Mouse (Mus musculus) spleen, adult 2 months (tissue): ENCODE data around the gene Hist1h2bb. TPM values are rescaled to one million over a fixed set of nuclear protein-coding genes. Genes with fewer than 3 reads are reported as not detected.
"Not testable (repeated sequence)": the region's sequence is repeated elsewhere in the genome, so short reads cannot be mapped to it uniquely, and the experiment has no call there.

ENCODE experiments used
- DNase-seq, 2 experiments: peaks; one replicate each; pipeline versions ENCODE4 v3.0.0 to v3.0.0-alpha.2; 2012 to 2021; ENCODE audit warnings: low spot score in 2 of 2, low read depth in 1 of 2
- H3K27ac ChIP-seq: fragments of 200-500 bp; 2 replicates; pipeline ENCODE4 v1.5.1; 2012; ENCODE audit warnings: low read length, inconsistent platforms; ENCODE audit not compliant: insufficient read depth
- H3K27me3 ChIP-seq: fragments of 200-500 bp; 2 replicates; pipeline ENCODE4 v1.6.1; 2012; ENCODE audit warnings: mild to moderate bottlenecking, moderate library complexity, low read length, inconsistent platforms; ENCODE audit not compliant: control insufficient read depth, insufficient read depth
- H3K36me3 ChIP-seq: fragments of 200-500 bp; 2 replicates; pipeline ENCODE4 v1.6.1; 2012; ENCODE audit warnings: mild to moderate bottlenecking, low read length, inconsistent platforms; ENCODE audit not compliant: control insufficient read depth, insufficient read depth
- H3K4me1 ChIP-seq: fragments of 200-500 bp; 2 replicates; pipeline ENCODE4 v1.6.1; 2011; ENCODE audit warnings: inconsistent platforms; ENCODE audit not compliant: control insufficient read depth, insufficient read depth, insufficient read length
- H3K4me3 ChIP-seq: fragments of 200-500 bp; 2 replicates; pipeline ENCODE4 v1.5.1; 2011; ENCODE audit warnings: mild to moderate bottlenecking, inconsistent platforms; ENCODE audit not compliant: insufficient read depth, insufficient read length; ENCODE audit errors: extremely low read depth
- CTCF ChIP-seq: fragments of 200-500 bp; IDR thresholded peaks from 2 replicates; pipeline ENCODE4 v1.5.1; 2011; ENCODE audit warnings: mild to moderate bottlenecking, inconsistent platforms; ENCODE audit not compliant: insufficient read depth, insufficient read length, insufficient replicate concordance; ENCODE audit errors: extremely low read depth
- POLR2A ChIP-seq: fragments of 200-500 bp; IDR thresholded peaks from 2 replicates; pipeline ENCODE4 v1.6.1; 2011; ENCODE audit warnings: low read depth, low read length, inconsistent platforms
- WGBS: fragments of 180-500 bp; shearing (Covaris S2); methylation state at CpG from one replicate; pipeline ENCODE4 v1.1.7; 2018; 5-methylcytosine and 5-hydroxymethylcytosine counted together
- polyA plus RNA-seq: library from polyadenylated mRNA; depleted of rRNA; stranded (reverse); fragments of >200 nt; gene quantifications from 2 replicates; pipeline ENCODE4 v1.2.3, GENCODE M21; 2012

Hist1h2bb gene
- polyA plus RNA-seq, 1 experiment, result 23.7 TPM

DNA sequence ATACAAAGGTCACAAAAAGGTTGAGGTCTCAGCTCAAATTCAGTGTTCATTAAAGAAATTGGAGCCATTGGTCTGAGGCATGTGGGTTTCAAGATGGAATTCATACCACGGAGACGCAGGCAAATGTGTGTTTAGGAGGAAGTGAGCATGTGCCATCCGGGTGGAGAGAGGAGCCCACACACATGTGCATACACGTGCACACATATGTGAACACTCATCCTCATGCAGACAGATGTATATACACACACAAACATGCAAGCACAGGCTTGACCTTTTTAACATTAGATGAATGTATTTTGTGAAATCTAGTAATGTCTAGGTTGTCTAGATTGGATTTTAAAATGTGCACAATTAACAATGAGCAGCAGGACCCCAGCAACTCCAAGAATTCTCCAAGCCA lies 44.3 kb upstream of the Hist1h2bb start:
- Histone ChIP-seq H3K4me3 (no peak overlapping the region), H3K27me3 (no peaks in the 10 kb centered on the region), H3K4me1 (no peaks in the 10 kb centered on the region; the same call in 1 of the 2 replicates), H3K36me3 (no peaks in the 10 kb centered on the region), H3K27ac (no peak overlapping the region)
- TF ChIP-seq CTCF, result no peak
- no peak for TF ChIP-seq POLR2A
- WGBS, result 71% methylated on average over 4 of the region's 4 CpGs
- DNase-seq, result no peak

DNA sequence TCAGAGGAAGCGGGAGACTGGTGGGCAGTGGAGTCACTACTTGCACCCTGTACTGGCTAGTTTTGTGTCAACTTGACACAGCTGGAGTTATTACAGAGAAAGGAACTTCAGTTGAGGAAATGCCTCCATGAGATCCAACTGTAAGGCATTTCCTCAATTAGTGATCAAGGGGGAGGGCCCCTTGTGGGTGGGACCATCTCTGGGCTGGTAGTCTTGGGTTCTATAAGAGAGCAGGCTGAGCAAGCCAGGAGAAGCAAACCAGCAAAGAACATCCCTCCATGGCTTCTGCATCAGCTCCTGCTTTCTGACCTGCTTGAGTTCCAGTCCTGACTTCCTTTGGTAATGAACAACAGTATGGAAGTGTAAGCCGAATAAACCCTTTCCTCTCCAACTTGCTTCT lies 43.7 kb upstream of the Hist1h2bb start:
- H3K36me3 ChIP-seq, H3K27ac ChIP-seq, H3K4me3 ChIP-seq, H3K4me1 ChIP-seq, H3K27me3 ChIP-seq, DNase-seq: not testable (repeated sequence)
- WGBS, result 81% methylated on average over 2 of the region's 2 CpGs

DNA sequence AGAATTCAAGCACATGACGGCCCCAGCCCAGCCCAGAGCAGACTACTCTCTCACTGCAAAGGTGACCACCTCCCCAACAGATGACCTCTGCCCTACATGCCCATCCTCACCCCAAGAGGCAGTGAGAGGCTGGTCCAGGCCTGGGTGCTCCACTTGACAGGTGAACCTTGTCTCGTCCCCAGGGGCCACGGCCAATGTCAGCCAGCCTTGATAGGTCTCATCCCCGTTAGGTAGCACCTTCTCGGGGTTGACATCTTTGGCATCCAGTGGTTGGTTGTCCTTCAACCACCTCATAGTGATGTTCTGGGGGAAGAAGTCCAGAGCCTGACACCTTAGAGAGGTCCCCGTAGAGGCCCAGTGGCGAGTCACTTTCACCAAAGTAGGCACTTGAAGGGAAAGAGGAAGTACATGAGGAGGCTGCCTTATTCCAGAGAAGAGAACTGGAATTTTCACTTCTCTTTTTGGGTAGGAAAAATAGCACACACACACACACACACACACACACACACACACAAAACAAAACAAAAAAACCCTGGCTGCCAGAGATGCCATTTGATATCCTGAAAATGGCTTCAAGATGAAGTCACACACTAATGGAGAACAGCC lies 40.7 kb upstream of the Hist1h2bb start:
- Histone ChIP-seq H3K4me3 (no peak overlapping the region), H3K27me3 (no peaks in the 10 kb centered on the region), H3K4me1 (peaks cover 2% of the 10 kb centered on the region; the same call in 1 of the 2 replicates), H3K36me3 (no peaks in the 10 kb centered on the region), H3K27ac (peak overlapping the region; percentile 49; the same call in 1 of the 2 replicates)
- DNase-seq, result no peak
- TF ChIP-seq CTCF, result no peak
- TF ChIP-seq POLR2A, result no peak
- WGBS, result 65% methylated on average over 7 of the region's 7 CpGs

DNA sequence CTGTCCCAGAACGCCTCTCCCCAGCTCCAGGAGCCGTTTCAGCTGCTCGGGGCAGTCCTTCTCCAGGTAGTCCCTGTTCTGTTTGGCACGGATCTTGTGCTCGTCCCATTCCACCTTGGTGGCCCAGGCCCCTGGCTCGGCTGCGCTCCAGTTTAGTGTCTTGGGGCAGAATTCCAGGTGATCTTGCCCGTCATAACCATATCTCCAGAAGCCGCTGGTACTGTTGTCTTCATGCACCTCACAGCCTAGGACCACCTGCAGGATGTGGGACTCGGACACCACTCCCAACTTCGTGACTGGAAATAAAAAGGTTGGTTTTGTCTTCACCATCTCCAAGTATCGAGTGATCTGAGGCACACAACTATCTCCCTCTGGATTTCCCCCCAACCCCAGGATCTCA lies 39.8 kb upstream of the Hist1h2bb start:
- 92% methylated on average over 12 of the region's 12 CpGs for WGBS
- TF ChIP-seq CTCF (no peak), POLR2A (no peak)
- H3K4me1 ChIP-seq, result peaks cover 2% of the 10 kb centered on the region; the same call in 1 of the 2 replicates
- no peaks in the 10 kb centered on the region for H3K36me3 ChIP-seq
- no peak overlapping the region for H3K4me3 ChIP-seq
- H3K27me3 ChIP-seq, result no peaks in the 10 kb centered on the region
- DNase-seq, result no peak
- no peak overlapping the region for H3K27ac ChIP-seq

DNA sequence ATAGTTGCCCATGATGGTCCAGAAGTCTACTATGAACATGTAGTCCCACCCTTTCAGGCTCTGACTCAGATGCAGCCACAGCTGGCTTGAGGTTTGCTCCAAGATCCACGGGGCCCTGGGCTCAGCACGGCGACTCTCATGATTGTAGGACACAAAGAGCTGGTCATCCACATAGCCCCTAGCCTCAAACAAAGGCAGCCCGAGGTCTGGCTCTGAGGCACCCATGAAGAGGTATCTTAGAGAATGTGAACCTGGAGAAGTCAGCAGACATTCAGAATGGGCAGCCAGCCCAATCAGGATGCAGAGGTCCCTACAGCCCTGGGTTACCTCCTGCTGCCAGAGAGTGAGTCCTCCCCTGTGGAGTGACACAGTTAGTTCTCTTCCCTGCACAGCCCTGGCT lies 38.5 kb upstream of the Hist1h2bb start:
- TF ChIP-seq CTCF (no peak), POLR2A (no peak)
- Histone ChIP-seq H3K27ac (no peak overlapping the region), H3K4me1 (peaks cover 5% of the 10 kb centered on the region; the same call in 1 of the 2 replicates), H3K27me3 (no peaks in the 10 kb centered on the region), H3K4me3 (no peak overlapping the region), H3K36me3 (no peaks in the 10 kb centered on the region)
- 88% methylated on average over 4 of the region's 4 CpGs for WGBS
- DNase-seq, result no peak

DNA sequence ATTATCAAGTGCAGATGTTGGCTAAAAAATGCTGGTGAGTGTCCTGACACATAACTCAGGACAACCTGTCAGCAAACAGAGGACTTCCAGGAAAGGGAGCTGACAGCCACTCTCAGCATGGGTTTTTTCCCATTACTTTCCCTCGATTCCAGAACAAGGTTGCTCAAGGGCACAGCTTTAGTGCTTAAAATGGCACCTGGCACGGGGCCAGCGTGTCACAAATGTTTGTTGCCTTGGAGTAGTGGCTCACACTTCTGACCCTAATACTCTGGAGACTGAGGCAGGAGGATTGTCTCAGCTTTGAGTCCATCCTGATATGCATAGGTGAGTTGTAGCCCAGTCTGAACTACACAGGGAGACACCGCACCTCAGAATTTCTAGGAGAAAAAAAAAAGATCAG lies 37.9 kb upstream of the Hist1h2bb start:
- no peak overlapping the region for H3K27ac ChIP-seq

DNA sequence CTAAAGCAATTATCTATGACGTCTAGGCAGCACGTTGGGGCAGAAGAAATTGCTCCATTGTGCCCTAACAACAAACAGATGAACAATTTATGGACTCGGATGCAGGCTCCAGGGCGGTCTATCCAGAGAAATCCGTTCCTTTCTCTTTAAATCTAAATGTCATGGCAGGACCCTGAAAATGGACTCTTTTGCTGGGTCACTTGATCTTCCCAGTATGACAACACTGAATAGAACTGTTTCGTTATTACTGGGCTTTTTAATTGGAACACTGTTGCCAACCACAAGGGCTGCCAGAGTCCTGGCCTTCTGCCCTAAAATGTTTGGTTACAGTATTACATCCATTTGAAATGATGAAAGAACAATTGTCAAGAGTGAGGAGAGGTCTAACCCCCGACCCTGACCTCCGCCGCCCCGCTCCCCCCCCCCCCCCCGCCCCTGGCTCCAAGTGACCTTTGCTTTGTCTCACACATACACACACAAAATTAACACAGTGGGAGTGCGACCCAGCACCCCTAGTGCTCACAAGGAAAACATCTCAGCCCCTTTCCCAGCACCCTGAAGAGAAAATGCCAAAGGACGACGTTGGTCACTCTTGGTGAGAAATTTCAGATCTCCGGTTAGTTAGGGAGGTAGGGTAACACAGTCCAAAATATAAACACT lies 36.7 kb upstream of the Hist1h2bb start:
- WGBS, result 39% methylated on average over 12 of the region's 15 CpGs
- H3K27me3 ChIP-seq, result no peaks in the 10 kb centered on the region
- TF ChIP-seq POLR2A (no peak), CTCF (no peak)
- H3K4me3 ChIP-seq, result peak overlapping the region; percentile 76
- H3K36me3 ChIP-seq, result no peaks in the 10 kb centered on the region
- H3K27ac ChIP-seq, result peak overlapping the region; percentile 85
- DNase-seq, result no peak
- H3K4me1 ChIP-seq, result peaks cover 6% of the 10 kb centered on the region; the same call in 1 of the 2 replicates

More for the DNA sequence above, 37.9 kb upstream of the Hist1h2bb start:
- 82% methylated on average over 4 of the region's 4 CpGs for WGBS
- Histone ChIP-seq H3K36me3 (no peaks in the 10 kb centered on the region), H3K27me3 (no peaks in the 10 kb centered on the region), H3K4me1 (peaks cover 5% of the 10 kb centered on the region; the same call in 1 of the 2 replicates), H3K4me3 (no peak overlapping the region)
- TF ChIP-seq CTCF (no peak), POLR2A (no peak)
- DNase-seq, result no peak
